ENCODE assay signal across 10 mouse cellular contexts in the genomic region with DNA sequence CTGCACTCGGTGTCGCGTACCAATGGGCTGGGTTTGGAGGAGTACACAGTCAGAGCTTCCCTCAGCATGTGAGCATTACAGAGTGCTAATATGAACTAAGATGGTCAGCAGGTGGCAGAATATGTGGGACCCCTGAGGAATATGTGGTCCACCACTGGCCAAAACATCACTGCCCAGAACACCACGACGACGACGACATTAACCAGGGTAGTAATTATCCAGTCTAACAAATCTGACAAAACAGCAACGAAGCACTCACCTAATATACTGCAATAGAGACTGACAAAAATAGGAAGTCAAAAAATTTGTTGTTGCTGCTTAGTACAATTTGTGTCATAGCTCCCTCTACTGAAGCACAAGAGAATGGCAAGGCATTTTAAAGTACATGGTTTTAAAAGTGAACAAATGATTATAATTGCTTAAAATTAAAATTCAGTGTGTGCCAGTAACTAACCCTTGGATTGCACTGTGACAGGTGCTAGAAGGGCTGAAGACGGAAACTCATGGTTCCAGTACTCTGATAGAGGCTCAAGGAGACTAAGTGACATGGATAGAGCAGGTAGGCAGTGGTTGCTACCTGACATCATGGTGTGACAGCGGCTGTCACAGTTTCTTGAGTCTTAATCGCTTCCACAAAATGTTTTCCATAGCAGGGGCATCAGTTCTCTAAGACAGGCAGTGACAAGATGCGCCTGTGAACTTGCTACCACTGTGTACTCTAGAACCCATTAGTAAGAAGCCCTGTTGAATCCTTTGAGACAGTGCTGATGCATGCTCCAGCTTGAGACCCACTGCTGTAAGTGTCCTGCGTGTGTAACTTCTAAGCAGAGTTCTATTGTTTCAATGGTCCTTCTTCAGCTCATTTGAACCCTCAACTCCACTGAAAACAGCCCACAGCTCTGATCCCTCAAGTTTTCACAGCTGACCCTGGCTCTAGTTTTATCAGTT.
DNase-seq lines count a peak whose midpoint lies in the region; ATAC-seq and TF ChIP-seq lines count a peak whose summit lies in the region.
"Had no signal": no experiment of that assay in that cellular context is flagged by ENCODE, and none has a peak within 500 bp of the region (broad histone marks: within the 10 kb centered on the region; RNA-seq: fewer than 3 reads in every experiment).

No protein-coding gene starts in this region.

- no peaks in the 10 kb centered on the region for H3K9me3 ChIP-seq in liver, embryonic 11.5 days (ENCODE audit: control insufficient read depth, low read length)
- no peaks in the 10 kb centered on the region for H3K9me3 ChIP-seq in midbrain, postnatal 0 days (ENCODE audit: low read length)

- H3K27me3 ChIP-seq in liver, adult 2 months (ENCODE audit: control insufficient read depth, insufficient read depth, low read length): no peaks in the 10 kb centered on the region
- no peaks in the 10 kb centered on the region for H3K27me3 ChIP-seq in liver, embryonic 11.5 days (replicated peaks; ENCODE audit: control insufficient read depth, insufficient read depth, low read length)
- no peaks in the 10 kb centered on the region for H3K27me3 ChIP-seq in midbrain, postnatal 0 days (ENCODE audit: insufficient read depth, low read length)

- TF ChIP-seq CTCF in liver, adult 2 months (IDR thresholded peaks at IDR 0.05; ENCODE audit: low read depth, low read length): peak; percentile 59
- peak; percentile 76 for TF ChIP-seq CTCF in midbrain, postnatal 0 days (IDR thresholded peaks at IDR 0.05)

- ATAC-seq in liver, embryonic 11.5 days (replicated peaks; ENCODE audit: low FRiP score): no peak
- no peak for ATAC-seq in midbrain, postnatal 0 days (ENCODE audit: low FRiP score)

- TF ChIP-seq POLR2A in liver, adult 2 months (IDR thresholded peaks at IDR 0.05; ENCODE audit: extremely low read depth, insufficient read depth, low read length): no peak

- peak; percentile 18 for DNase-seq in liver, adult 2 months (ENCODE audit: extremely low read depth, low read depth, low spot score)
- no peak for DNase-seq in liver, embryonic 11.5 days (ENCODE audit: low spot score)
- peak; percentile 26 for DNase-seq in Muller cell, postnatal 12 days (ENCODE audit: inconsistent ontology term)
- DNase-seq in fibroblast of lung, adult 2 months (ENCODE audit: low read depth): peak; percentile 17
- DNase-seq in midbrain, postnatal 0 days (ENCODE audit: low spot score): peak; percentile 47
- no peak for DNase-seq in gastrocnemius, postnatal 4 days (ENCODE audit: low spot score in 2 of 2)
- no peak for DNase-seq in natural killer cell, adult 2 months (ENCODE audit: low spot score in 2 of 2)
- no peak for DNase-seq in gastrocnemius, postnatal 25 days
- DNase-seq: cerebellum, adult 8-10 months had no signal

- H3K27ac ChIP-seq in liver, adult 2 months (replicated peaks; ENCODE audit: insufficient read depth, low read depth, low read length): no peak overlapping the region
- H3K27ac ChIP-seq in liver, embryonic 11.5 days (ENCODE audit: low read depth, low read length): no peak overlapping the region
- no peak overlapping the region for H3K27ac ChIP-seq in midbrain, postnatal 0 days (ENCODE audit: low read depth, low read length)

- no peak overlapping the region for H3K9ac ChIP-seq in liver, adult 2 months (ENCODE audit: low read depth, low read length)
- H3K9ac ChIP-seq in liver, embryonic 11.5 days (ENCODE audit: low read depth, low read length): no peak overlapping the region
- no peak overlapping the region for H3K9ac ChIP-seq in midbrain, postnatal 0 days (replicated peaks; ENCODE audit: low read length, poor library complexity, severe bottlenecking)

- H3K4me2 ChIP-seq in liver, embryonic 11.5 days: no peak overlapping the region
- no peak overlapping the region for H3K4me2 ChIP-seq in midbrain, postnatal 0 days (ENCODE audit: low read depth, low read length, poor library complexity, severe bottlenecking)

- H3K79me2 ChIP-seq in liver, adult 2 months (ENCODE audit: control insufficient read depth, insufficient read depth, low read length): no peaks in the 10 kb centered on the region

- WGBS in liver, adult 2 months: 88% methylated on average over 13 of the region's 13 CpGs
- 82% methylated on average over 13 of the region's 13 CpGs for WGBS in liver, embryonic 11.5 days
- 86% methylated on average over 13 of the region's 13 CpGs for WGBS in midbrain, postnatal 0 days

- no peaks in the 10 kb centered on the region for H3K4me1 ChIP-seq in liver, adult 2 months (ENCODE audit: control insufficient read depth, insufficient read depth, low read length)
- H3K4me1 ChIP-seq in liver, embryonic 11.5 days (replicated peaks; ENCODE audit: control insufficient read depth, insufficient read depth, low read length): no peaks in the 10 kb centered on the region
- H3K4me1 ChIP-seq in midbrain, postnatal 0 days (ENCODE audit: insufficient read depth, low read length): no peaks in the 10 kb centered on the region

- H3K36me3 ChIP-seq in liver, adult 2 months (ENCODE audit: control insufficient read depth, insufficient read depth, low read length): peaks cover 7% of the 10 kb centered on the region
- H3K36me3 ChIP-seq in liver, embryonic 11.5 days (ENCODE audit: control insufficient read depth, insufficient read depth, low read length): peaks cover 3% of the 10 kb centered on the region; the same call in 1 of the 2 replicates
- H3K36me3 ChIP-seq in midbrain, postnatal 0 days (ENCODE audit: insufficient read depth, low read length): peaks cover 8% of the 10 kb centered on the region; the same call in 1 of the 2 replicates

- no peak overlapping the region for H3K4me3 ChIP-seq in liver, adult 2 months (ENCODE audit: insufficient read depth, low read depth, low read length)
- H3K4me3 ChIP-seq in liver, embryonic 11.5 days (ENCODE audit: low read depth, low read length): no peak overlapping the region
- H3K4me3 ChIP-seq in midbrain, postnatal 0 days (ENCODE audit: low read depth, low read length): no peak overlapping the region
- H3K4me3 ChIP-seq: myocyte had no signal

Comparison
In these comparisons a context has a peak if more than half of its experiments do, and no peak if none do; other contexts are left out.
1. DNase-seq: peak in liver, adult 2 months (single experiment), Muller cell, postnatal 12 days (single experiment), fibroblast of lung, adult 2 months (single experiment) and midbrain, postnatal 0 days (single experiment); none in liver, embryonic 11.5 days (single experiment), gastrocnemius, postnatal 4 days (0 of 2), natural killer cell, adult 2 months (0 of 2) and gastrocnemius, postnatal 25 days (single experiment).